Mouse (Mus musculus): ENCODE measurements around the gene Pak6. TPM values are rescaled to one million over a fixed set of nuclear protein-coding genes. Genes with fewer than 3 reads are reported as not detected.

Pak6 gene
- polyA plus RNA-seq, 1 experiment from 2014 or later: 0.71 TPM

DNA sequence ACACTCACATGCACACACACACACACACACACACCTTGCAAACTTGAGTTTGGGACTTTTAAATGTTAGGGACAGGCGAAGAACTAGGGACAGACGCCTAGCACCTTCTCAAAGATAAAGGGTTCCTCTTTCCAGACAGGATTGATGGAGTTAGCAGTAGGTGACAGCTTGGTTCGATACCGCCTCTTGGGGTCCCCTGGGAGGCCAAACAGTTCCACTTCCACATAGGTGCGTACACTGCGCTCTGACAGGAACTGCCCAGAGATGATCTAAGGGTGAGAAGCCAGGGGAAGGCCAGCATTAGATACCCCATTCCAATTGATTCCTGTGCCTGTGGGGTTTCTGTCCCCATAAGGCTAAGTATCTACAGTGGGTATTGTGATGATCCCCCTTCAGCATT, 50.5 kb downstream of the Pak6 start:
- Histone ChIP-seq H3K4me1 (replicated peaks) (peaks cover 22% of the 10 kb centered on the region), H3K27ac (no peak overlapping the region), H3K4me2 (no peak overlapping the region), H3K9me3 (no peaks in the 10 kb centered on the region), H3K36me3 (no peaks in the 10 kb centered on the region), H3K9ac (replicated peaks) (no peak overlapping the region), H3K4me3 (replicated peaks) (no peak overlapping the region), H3K27me3 (peaks cover 91% of the 10 kb centered on the region)
- ATAC-seq (ENCODE audit: insufficient number of reproducible peaks, insufficient read depth, low FRiP score, low TSS enrichment, low read depth): no peak
- WGBS: 89% methylated on average over 6 of the region's 6 CpGs

DNA sequence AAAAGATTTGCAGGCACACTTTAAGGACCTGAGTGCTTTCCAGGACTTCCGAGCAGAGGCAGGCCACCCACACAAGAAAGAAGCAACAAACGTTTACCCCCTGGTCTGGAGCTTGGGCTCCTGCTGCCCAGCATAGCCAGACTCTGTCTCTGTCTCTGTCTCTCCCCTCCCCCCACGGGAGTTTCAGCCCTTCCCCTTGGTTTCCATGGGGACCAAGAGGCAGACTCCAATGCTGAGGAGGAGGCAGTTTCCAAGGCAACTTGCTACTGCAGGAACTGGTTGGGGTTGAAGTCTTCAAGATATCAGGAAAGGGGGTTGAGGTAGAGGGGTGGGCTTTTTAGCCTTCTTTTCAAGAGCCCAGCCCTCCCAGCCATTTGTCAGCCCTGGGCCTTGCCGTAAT, 51.1 kb downstream of the Pak6 start:
- Histone ChIP-seq H3K9me3 (no peaks in the 10 kb centered on the region), H3K9ac (replicated peaks) (no peak overlapping the region), H3K4me3 (replicated peaks) (no peak overlapping the region), H3K27me3 (peaks cover 91% of the 10 kb centered on the region), H3K4me2 (no peak overlapping the region), H3K27ac (no peak overlapping the region), H3K4me1 (replicated peaks) (peaks cover 22% of the 10 kb centered on the region), H3K36me3 (no peaks in the 10 kb centered on the region)
- WGBS: 43% methylated on average over 4 of the region's 4 CpGs
- no peak for ATAC-seq (ENCODE audit: insufficient number of reproducible peaks, insufficient read depth, low FRiP score, low TSS enrichment, low read depth)

- Histone ChIP-seq H3K4me3 (replicated peaks) (no peak overlapping the region), H3K4me1 (replicated peaks) (0 out of 2 replicates have a peak, but pooled peaks cover 2% of the 10 kb centered on the region), H3K9me3 (no peaks in the 10 kb centered on the region), H3K4me2 (no peak overlapping the region), H3K27me3 (peaks cover 72% of the 10 kb centered on the region), H3K27ac (no peak overlapping the region), H3K9ac (replicated peaks) (no peak overlapping the region), H3K36me3 (no peaks in the 10 kb centered on the region)
- 87% methylated on average over 5 of the region's 5 CpGs for WGBS
- no peak for ATAC-seq (ENCODE audit: insufficient number of reproducible peaks, insufficient read depth, low FRiP score, low TSS enrichment, low read depth)
These were observed 53.6 kb downstream of the Pak6 start for GRCm38 (mm10) chr2:118716677-118717076.

DNA sequence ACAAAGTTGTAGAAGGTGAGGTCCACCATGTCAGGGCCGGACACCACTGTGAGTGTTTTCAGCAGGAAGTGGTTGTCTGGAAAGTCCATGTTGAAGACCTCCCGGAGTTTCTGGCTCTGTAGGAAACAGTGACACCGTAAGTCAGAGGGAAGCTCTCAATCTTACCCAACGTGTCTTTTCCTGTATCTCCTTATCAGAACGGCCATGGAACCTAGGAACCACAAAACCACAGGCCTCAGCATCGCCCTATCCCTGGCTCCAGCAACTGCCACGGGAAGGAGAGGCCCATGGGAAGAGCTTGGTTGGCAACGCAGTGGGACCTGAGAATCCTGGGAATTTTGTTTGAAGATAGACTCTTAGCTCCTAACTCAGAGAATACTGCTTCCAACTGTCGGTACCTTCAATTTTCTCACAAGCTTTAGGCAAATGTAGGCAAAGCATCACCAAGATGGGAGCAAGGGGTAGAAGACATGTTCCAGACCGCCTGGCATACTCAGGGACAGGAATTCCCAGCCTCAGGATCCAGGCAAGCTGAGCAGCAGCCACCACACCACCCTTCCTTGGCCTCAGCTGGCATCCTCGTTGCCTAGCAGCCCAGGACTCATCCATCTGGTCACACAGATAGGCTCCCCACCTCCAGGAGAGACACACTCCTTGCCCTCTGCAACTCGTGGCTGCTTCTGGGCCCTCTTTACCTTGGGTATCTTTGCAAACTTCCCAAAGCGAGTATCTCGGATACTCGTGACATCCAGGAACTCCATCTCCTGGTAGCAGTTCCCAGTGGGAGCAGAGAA, 60.8 kb downstream of the Pak6 start:
- Histone ChIP-seq H3K4me2 (no peak overlapping the region), H3K9ac (replicated peaks) (no peak overlapping the region), H3K4me1 (replicated peaks) (peaks cover 20% of the 10 kb centered on the region), H3K27ac (no peak overlapping the region), H3K4me3 (replicated peaks) (no peak overlapping the region), H3K9me3 (no peaks in the 10 kb centered on the region), H3K27me3 (peaks cover 44% of the 10 kb centered on the region), H3K36me3 (no peaks in the 10 kb centered on the region)
- WGBS: 78% methylated on average over 15 of the region's 15 CpGs
- no peak for ATAC-seq (ENCODE audit: insufficient number of reproducible peaks, insufficient read depth, low FRiP score, low TSS enrichment, low read depth)

DNA sequence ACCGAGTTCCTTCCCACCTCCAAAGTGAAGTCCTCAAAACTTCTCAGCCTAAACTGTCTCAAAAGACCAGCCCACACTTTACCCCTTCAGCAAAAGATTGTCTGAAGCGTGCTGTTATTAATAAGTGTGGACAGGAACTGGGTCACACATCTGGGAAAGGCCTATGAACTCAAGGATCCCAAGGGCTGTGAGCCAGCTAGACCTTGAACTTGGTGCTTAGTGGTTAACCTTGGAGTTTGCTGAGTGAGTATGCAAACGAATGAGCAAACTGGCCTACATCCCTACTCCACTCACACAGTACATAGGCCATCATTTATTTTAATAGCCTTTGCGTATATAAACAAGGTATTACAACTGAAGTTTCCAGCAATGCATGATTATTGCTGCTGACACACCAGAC, 62.4 kb downstream of the Pak6 start:
- Histone ChIP-seq H3K9me3 (no peaks in the 10 kb centered on the region), H3K4me1 (replicated peaks) (peaks cover 29% of the 10 kb centered on the region), H3K4me3 (replicated peaks) (no peak overlapping the region), H3K27me3 (peaks cover 49% of the 10 kb centered on the region), H3K36me3 (no peaks in the 10 kb centered on the region), H3K27ac (no peak overlapping the region), H3K4me2 (no peak overlapping the region), H3K9ac (replicated peaks) (no peak overlapping the region)
- 86% methylated on average over 4 of the region's 4 CpGs for WGBS
- ATAC-seq (ENCODE audit: insufficient number of reproducible peaks, insufficient read depth, low FRiP score, low TSS enrichment, low read depth): no peak

GRCm38 (mm10) chr2:118726873-118727272, 63.8 kb downstream of the Pak6 start:
- Histone ChIP-seq H3K27me3 (peaks cover 58% of the 10 kb centered on the region), H3K4me1 (replicated peaks) (peaks cover 29% of the 10 kb centered on the region), H3K9ac (replicated peaks) (no peak overlapping the region), H3K36me3 (no peaks in the 10 kb centered on the region), H3K27ac (no peak overlapping the region), H3K9me3 (no peaks in the 10 kb centered on the region), H3K4me3 (replicated peaks) (no peak overlapping the region), H3K4me2 (no peak overlapping the region)
- WGBS: 87% methylated on average over 2 of the region's 2 CpGs
- no peak for ATAC-seq (ENCODE audit: insufficient number of reproducible peaks, insufficient read depth, low FRiP score, low TSS enrichment, low read depth)

GRCm38 (mm10) chr2:118727911-118728310, 64.8 kb downstream of the Pak6 start:
- peak overlapping the region; percentile 34; the same call in 1 of the 2 replicates for H3K4me2 ChIP-seq
- H3K4me1 ChIP-seq (replicated peaks): peaks cover 26% of the 10 kb centered on the region
- no peaks in the 10 kb centered on the region for H3K36me3 ChIP-seq
- no peak overlapping the region for H3K27ac ChIP-seq
- no peak overlapping the region for H3K9ac ChIP-seq (replicated peaks)
- H3K4me3 ChIP-seq (replicated peaks): no peak overlapping the region
- 16% methylated on average over 9 of the region's 9 CpGs for WGBS
- no peak for ATAC-seq (ENCODE audit: insufficient number of reproducible peaks, insufficient read depth, low FRiP score, low TSS enrichment, low read depth)
- peaks cover 64% of the 10 kb centered on the region for H3K27me3 ChIP-seq
- H3K9me3 ChIP-seq: no peaks in the 10 kb centered on the region

DNA sequence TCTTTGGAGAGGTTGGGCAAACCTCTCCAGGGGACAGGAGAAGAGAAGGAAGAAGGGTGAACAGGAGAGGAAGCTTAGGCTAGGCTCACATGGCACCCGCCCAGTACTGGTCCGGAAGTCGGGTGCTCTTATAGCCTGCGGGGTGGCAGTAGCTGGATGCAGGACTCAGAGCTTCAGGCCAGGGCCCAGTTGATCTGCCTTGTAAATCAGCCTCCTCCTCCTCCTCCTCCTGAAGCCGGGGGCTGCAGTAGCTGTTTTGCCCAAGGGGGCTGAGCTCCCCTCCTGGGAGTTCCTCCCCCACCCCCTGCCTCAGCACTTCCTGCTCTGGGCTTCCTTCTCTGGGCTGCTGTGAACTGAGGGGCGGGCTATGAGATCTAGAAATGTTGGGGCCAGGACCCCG, 65.2 kb downstream of the Pak6 start, which contains the start of gene Plcb2:
TSS of gene Plcb2 (minus strand) at position 102 of the 400 bp plus-strand sequence.
- H3K4me3 ChIP-seq (replicated peaks): no peak within 1 kb of the TSS
- H3K27me3 ChIP-seq: peaks cover 62% of the 10 kb centered on the region
- no peak within 1 kb of the TSS for H3K9ac ChIP-seq (replicated peaks)
- no peaks in the 10 kb centered on the region for H3K36me3 ChIP-seq
- peak within 1 kb of the TSS; percentile 34 for H3K4me2 ChIP-seq
- ATAC-seq (ENCODE audit: insufficient number of reproducible peaks, insufficient read depth, low FRiP score, low TSS enrichment, low read depth): no peak
- WGBS: 13% methylated on average over 7 of the region's 7 CpGs
- peaks cover 23% of the 10 kb centered on the region for H3K4me1 ChIP-seq (replicated peaks)
- H3K9me3 ChIP-seq: no peaks in the 10 kb centered on the region
- no peak within 1 kb of the TSS for H3K27ac ChIP-seq

DNA sequence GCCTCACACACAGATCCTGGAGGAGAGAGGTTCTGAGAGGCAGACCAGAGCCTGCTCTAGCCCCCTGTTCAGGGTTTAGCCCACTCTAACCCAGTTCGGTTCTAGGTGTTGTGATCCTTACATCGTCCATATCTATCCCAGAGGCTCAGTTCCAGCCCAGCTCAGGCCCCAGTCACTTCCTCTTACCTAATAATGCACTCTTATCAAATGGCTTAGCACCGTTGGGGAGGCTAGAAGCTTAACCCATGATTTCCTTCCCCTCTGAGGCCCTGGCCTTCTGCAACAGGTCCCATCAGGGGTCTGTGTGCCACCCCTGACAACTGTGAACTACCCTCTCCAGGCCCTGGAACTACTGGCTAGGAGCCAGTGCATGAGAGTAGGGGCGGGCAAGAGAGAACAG, 66.1 kb downstream of the Pak6 start:
- no peak for ATAC-seq (ENCODE audit: insufficient number of reproducible peaks, insufficient read depth, low FRiP score, low TSS enrichment, low read depth)
- Histone ChIP-seq H3K36me3 (no peaks in the 10 kb centered on the region), H3K4me2 (no peak overlapping the region)

GRCm38 (mm10) chr2:118729816-118730621, 66.9 kb downstream of the Pak6 start:
- peaks cover 62% of the 10 kb centered on the region for H3K27me3 ChIP-seq
- ATAC-seq (ENCODE audit: insufficient number of reproducible peaks, insufficient read depth, low FRiP score, low TSS enrichment, low read depth): no peak

More for the DNA sequence above, 66.1 kb downstream of the Pak6 start:
- Histone ChIP-seq H3K27me3 (peaks cover 58% of the 10 kb centered on the region), H3K9me3 (no peaks in the 10 kb centered on the region), H3K9ac (replicated peaks) (no peak overlapping the region), H3K4me1 (replicated peaks) (peaks cover 23% of the 10 kb centered on the region), H3K4me3 (replicated peaks) (no peak overlapping the region), H3K27ac (no peak overlapping the region)
- 42% methylated on average over 4 of the region's 4 CpGs for WGBS

DNA sequence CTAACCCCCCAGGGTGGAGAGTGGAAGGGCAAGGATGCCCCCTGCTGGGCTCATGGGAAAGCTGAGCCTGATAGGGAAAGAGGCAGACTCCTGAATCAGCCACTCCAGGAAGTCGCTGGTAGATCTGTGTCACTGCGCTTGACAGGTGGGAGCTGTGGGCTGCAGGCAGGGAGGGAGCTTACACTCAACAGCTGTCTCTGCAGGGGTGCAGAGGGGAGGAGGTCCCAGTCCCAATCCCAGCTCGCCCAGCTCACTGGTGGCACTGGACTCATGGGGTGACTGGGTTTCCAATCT, 67.5 kb downstream of the Pak6 start:
- H3K27ac ChIP-seq: no peak overlapping the region
- WGBS: 0% methylated on average over 3 of the region's 3 CpGs
- peaks cover 64% of the 10 kb centered on the region for H3K27me3 ChIP-seq
- no peak overlapping the region for H3K4me2 ChIP-seq
- ATAC-seq (ENCODE audit: insufficient number of reproducible peaks, insufficient read depth, low FRiP score, low TSS enrichment, low read depth): no peak
- H3K9me3 ChIP-seq: no peaks in the 10 kb centered on the region
- H3K9ac ChIP-seq (replicated peaks): no peak overlapping the region
- peaks cover 23% of the 10 kb centered on the region for H3K4me1 ChIP-seq (replicated peaks)
- H3K4me3 ChIP-seq (replicated peaks): no peak overlapping the region
- no peaks in the 10 kb centered on the region for H3K36me3 ChIP-seq

More at GRCm38 (mm10) chr2:118729816-118730621, 66.9 kb downstream of the Pak6 start:
- Histone ChIP-seq H3K9ac (replicated peaks) (no peak overlapping the region), H3K4me2 (no peak overlapping the region), H3K4me3 (replicated peaks) (no peak overlapping the region), H3K9me3 (no peaks in the 10 kb centered on the region), H3K4me1 (replicated peaks) (peaks cover 23% of the 10 kb centered on the region), H3K36me3 (no peaks in the 10 kb centered on the region), H3K27ac (no peak overlapping the region)
- 28% methylated on average over 8 of the region's 8 CpGs for WGBS

Measured in limb, embryonic 12.5 days (tissue).